Mouse (Mus musculus): ENCODE data around the gene Acot11. TPM values are rescaled to one million over a fixed set of nuclear protein-coding genes. Genes with fewer than 3 reads are reported as not detected.

Acot11 gene
- total and polyA plus RNA-seq, 3 experiments: 2.3 to 6.8 (median 4.3) TPM

- TF ChIP-seq ZC3H11A (IDR thresholded peaks at IDR 0.05; ENCODE audit: low read depth, low read length) (no peak), MXI1 (IDR thresholded peaks at IDR 0.05; ENCODE audit: low read depth, low read length) (no peak), SMC3 (IDR thresholded peaks at IDR 0.05; ENCODE audit: low read depth, low read length) (peak; percentile 81), MAX (IDR thresholded peaks at IDR 0.05; ENCODE audit: low read length) (no peak), USF2 (conservative IDR thresholded peaks at IDR 0.05; ENCODE audit: low read depth, low read length) (no peak), ZMIZ1 (IDR thresholded peaks at IDR 0.05; ENCODE audit: low read depth, low read length) (no peak), UBTF (IDR thresholded peaks at IDR 0.05; ENCODE audit: low read depth, low read length) (no peak; the same call in 1 of the 2 replicates), E2F4 (IDR thresholded peaks at IDR 0.05; ENCODE audit: insufficient replicate concordance, low read depth, low read length) (no peak), HCFC1 (IDR thresholded peaks at IDR 0.05; ENCODE audit: low read depth, low read length) (no peak)
Measured at GRCm38 (mm10) chr4:106803781-106804180, 1.0 kb downstream of the Acot11 start (continued).

DNA sequence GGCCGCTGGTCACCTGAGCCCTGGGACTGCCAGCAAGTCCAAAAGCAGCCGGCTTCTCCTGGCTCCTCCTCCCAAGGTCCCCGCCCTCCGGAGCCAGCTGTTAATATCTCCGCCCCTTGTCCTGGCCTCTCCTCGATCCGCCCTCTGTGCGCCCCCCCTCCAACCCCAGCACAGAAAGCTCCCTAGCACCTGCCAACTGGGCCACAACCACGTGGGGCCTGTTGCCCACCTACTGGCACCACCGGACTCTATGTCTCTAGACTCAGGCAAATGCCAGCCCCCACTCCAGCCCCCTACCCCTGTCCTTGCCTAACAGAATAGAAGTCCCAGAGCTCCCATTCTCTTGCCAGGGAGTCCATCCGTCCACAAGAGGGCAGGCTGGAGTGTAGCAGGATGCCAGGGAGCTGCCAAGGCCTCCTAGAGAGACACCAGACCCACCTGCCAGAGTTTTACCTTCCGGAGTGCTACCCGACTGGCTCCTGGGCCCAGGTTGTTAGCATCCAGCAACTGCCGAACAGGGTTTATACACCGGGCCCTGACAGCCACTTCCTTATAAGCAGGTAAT is 4.9 kb downstream of the Acot11 start:
- Histone ChIP-seq H3K36me3 (replicated peaks in 1 of 2; ENCODE audit: control insufficient read depth in 1 of 2, insufficient read depth in 1 of 2, low read length in 1 of 2) (peaks cover 19 to 54% of the 10 kb centered on the region in 2 experiments), H3K79me2 (replicated peaks; ENCODE audit: control insufficient read depth, extremely low read depth, insufficient read depth, poor library complexity, severe bottlenecking) (no peaks in the 10 kb centered on the region; the same call in 1 of the 2 replicates), H3K9me3 (replicated peaks; ENCODE audit: low read length) (peaks cover 8% of the 10 kb centered on the region), H3K27ac (ENCODE audit: insufficient read depth, low read depth) (no peak overlapping the region), H3K9ac (ENCODE audit: insufficient read depth, low read depth) (no peak overlapping the region), H3K4me1 (ENCODE audit: control insufficient read depth in 1 of 2, insufficient read depth in 2 of 2) (peaks cover 8 to 26% of the 10 kb centered on the region in 2 experiments), H3K27me3 (replicated peaks) (no peaks in the 10 kb centered on the region), H3K4me3 (replicated peaks in 1 of 3; ENCODE audit: low read depth in 2 of 3, low read length in 2 of 3, poor library complexity in 1 of 3) (no peak overlapping the region), H3K4me2 (ENCODE audit: insufficient read depth, low read depth, poor library complexity, severe bottlenecking) (no peak overlapping the region)
- in situ Hi-C loops (cut with MboI; ENCODE audit: low pct_ligation_motif_present, low pct_unique_long_range_greater_than_20kb, low sequenced_read_pairs) (loop anchor here (5.0 to 10.0 kb wide), 2 partner anchors 38 to 165 kb away; no protein-coding TSS in a partner anchor), dilution Hi-C loops (cut with MboI; ENCODE audit: extremely low pct_ligation_motif_present, extremely low pct_unique_long_range_greater_than_20kb, low sequenced_read_pairs) (no loop called here)
- DNase-seq (ENCODE audit: extremely low read depth): no peak
- TF ChIP-seq PAX5 (IDR thresholded peaks at IDR 0.05; ENCODE audit: low read length): no peak
- no peak for TF ChIP-seq JUN (IDR thresholded peaks at IDR 0.05; ENCODE audit: insufficient read depth, low read depth, low read length)
- peak; percentile 28 for TF ChIP-seq SMC3 (IDR thresholded peaks at IDR 0.05; ENCODE audit: low read depth, low read length)
- TF ChIP-seq CTCF (conservative IDR thresholded peaks at IDR 0.05 in 1 of 2, IDR thresholded peaks at IDR 0.05 in 1 of 2; ENCODE audit: low read depth in 2 of 2, low read length in 2 of 2): peak in 1 of 2 experiments; percentile 38; a peak in 2 of 4 replicates
- TF ChIP-seq MYC (IDR thresholded peaks at IDR 0.05; ENCODE audit: low read depth, low read length): no peak

- Histone ChIP-seq H3K9me3 (replicated peaks; ENCODE audit: low read length) (peaks cover 8% of the 10 kb centered on the region), H3K27ac (ENCODE audit: insufficient read depth, low read depth) (no peak overlapping the region), H3K79me2 (replicated peaks; ENCODE audit: control insufficient read depth, extremely low read depth, insufficient read depth, poor library complexity, severe bottlenecking) (no peaks in the 10 kb centered on the region; the same call in 1 of the 2 replicates), H3K4me2 (ENCODE audit: insufficient read depth, low read depth, poor library complexity, severe bottlenecking) (no peak overlapping the region), H3K4me3 (replicated peaks in 1 of 3; ENCODE audit: low read depth in 2 of 3, low read length in 2 of 3, poor library complexity in 1 of 3) (no peak overlapping the region), H3K27me3 (replicated peaks) (no peaks in the 10 kb centered on the region), H3K36me3 (replicated peaks in 1 of 2; ENCODE audit: control insufficient read depth in 1 of 2, insufficient read depth in 1 of 2, low read length in 1 of 2) (peaks cover 19 to 59% of the 10 kb centered on the region in 2 experiments), H3K4me1 (ENCODE audit: control insufficient read depth in 1 of 2, insufficient read depth in 2 of 2) (peaks cover 11 to 32% of the 10 kb centered on the region in 2 experiments), H3K9ac (ENCODE audit: insufficient read depth, low read depth) (no peak overlapping the region)
- no peak for DNase-seq (ENCODE audit: extremely low read depth)
- dilution Hi-C loops (cut with MboI; ENCODE audit: extremely low pct_ligation_motif_present, extremely low pct_unique_long_range_greater_than_20kb, low sequenced_read_pairs): no loop called here
- in situ Hi-C loops (cut with MboI; ENCODE audit: low pct_ligation_motif_present, low pct_unique_long_range_greater_than_20kb, low sequenced_read_pairs): loop anchor here (5.0 to 10.0 kb wide), 2 partner anchors 37 to 164 kb away; no protein-coding TSS in a partner anchor
- TF ChIP-seq TBP (conservative IDR thresholded peaks at IDR 0.05; ENCODE audit: low read depth, low read length) (no peak), E2F4 (IDR thresholded peaks at IDR 0.05; ENCODE audit: insufficient replicate concordance, low read depth, low read length) (no peak), IRF4 (IDR thresholded peaks at IDR 0.05; ENCODE audit: low read depth, low read length) (no peak), JUND (conservative IDR thresholded peaks at IDR 0.05; ENCODE audit: low read depth, low read length) (no peak), CHD2 (IDR thresholded peaks at IDR 0.05; ENCODE audit: low read length) (no peak), MAZ (IDR thresholded peaks at IDR 0.05; ENCODE audit: low read depth, low read length) (no peak), MAFK (IDR thresholded peaks at IDR 0.05; ENCODE audit: insufficient replicate concordance, low read length) (no peak)
Measured at GRCm38 (mm10) chr4:106798908-106799546, 5.8 kb downstream of the Acot11 start.

All from CH12.LX (cell line).